Mouse (Mus musculus) urinary bladder, postnatal 4 days (tissue): Measurements from ENCODE around the gene Pknox2.

Experiments
- DNase-seq, 2 experiments: peaks; one replicate each; pipeline ENCODE4 v3.0.0; 2021 to 2022; ENCODE audit warnings: low spot score in 2 of 2

Gene Pknox2

DNA sequence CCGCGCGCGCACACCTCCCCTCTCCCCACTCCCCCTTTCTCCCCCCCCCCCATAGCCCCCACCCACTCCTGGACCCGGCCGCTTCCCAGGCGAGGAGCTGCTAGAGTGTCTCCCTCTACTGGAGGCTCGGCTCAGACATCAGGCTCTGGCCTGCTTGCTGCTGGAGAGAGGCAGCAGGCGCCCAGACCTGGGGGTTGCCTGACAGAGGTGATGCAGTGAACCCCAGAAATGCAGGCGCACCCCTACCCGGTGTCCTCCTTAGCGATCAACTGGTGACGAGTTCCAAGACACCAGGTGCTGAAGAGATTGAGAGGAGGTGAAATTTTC is at the start of gene Pknox2:
Pknox2 (minus strand) TSS at position 49 of the 327 bp plus-strand sequence.
- DNase-seq = peak; percentile 71 to 84

DNA sequence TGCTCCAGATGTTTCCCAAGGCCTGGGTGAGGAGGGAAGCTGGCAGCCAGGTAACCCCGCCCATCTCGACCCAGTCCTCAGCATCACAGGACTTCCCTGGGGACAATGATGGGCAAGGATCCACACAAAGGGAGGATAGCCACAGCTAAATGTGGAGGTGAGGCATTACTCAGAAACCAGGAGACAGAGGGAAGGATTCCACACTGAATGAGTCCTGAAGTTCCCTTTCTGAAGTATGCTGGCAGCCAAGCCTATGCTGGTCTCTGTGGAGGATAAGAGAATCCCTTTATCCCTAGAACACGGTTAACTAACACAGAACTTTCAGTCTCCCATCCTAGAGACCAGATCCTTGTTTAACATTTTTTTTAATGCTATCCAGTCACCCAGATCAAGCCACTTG is 40.8 kb upstream of the Pknox2 start:
- DNase-seq = no peak

DNA sequence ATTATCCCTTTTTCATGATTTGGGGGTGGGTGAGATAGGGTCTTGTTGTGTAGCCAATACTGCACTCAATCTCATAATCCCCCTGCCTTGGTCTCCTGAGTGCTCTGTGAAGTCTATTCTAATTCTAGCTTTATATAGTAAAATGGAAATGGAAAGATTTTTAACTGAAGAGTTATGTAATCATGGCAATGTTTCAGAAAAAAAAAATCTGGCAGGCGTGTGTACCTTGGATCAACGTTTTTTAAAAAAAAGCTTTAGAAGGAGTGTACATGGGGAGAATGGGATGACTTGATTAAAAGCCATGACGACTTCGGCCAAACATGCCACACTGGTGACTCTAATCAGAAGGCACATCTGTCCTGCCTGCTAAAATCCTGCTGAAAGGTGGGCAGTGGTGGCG is 40.2 kb upstream of the Pknox2 start:
- DNase-seq = no peak

DNA sequence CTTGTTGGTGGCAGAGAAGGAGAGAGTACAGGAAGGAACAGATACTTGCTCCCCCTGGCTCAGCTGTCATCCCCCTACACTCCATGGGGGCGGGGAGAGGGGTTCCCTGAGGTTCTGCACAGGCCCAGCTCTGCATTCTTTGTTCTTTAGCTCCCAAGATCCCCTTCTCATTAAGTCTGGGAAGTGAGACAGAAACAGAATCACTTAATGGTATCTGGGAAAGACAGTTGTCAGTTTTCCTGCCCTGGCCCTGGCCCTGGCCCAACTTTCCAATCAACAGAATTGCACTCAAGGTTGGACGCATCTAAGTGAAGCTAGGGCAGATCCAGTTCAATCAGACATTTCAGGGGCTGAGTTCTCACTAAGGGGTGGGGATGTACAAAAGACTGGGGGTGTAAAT is 36.0 kb upstream of the Pknox2 start:
- no peak for DNase-seq

DNA sequence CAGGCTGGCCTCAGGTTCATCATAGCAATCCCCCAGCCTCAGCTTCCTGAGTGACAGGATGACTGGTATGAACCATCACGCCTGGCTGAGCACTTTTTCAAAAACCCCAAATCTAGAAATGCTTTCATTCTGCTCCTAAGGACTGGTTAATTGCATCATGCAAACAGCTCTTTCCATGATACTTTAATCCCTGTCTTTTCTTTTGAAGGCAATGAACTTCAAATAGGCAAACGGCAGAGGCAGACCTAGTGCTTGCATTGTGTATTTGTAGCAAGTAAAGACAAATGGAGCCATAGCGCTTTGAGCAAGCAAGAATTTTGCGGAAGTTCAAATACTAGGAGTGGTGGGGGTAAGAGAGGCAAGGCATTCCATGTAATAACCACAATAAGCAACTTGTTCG is 34.4 kb upstream of the Pknox2 start:
- DNase-seq = no peak

DNA sequence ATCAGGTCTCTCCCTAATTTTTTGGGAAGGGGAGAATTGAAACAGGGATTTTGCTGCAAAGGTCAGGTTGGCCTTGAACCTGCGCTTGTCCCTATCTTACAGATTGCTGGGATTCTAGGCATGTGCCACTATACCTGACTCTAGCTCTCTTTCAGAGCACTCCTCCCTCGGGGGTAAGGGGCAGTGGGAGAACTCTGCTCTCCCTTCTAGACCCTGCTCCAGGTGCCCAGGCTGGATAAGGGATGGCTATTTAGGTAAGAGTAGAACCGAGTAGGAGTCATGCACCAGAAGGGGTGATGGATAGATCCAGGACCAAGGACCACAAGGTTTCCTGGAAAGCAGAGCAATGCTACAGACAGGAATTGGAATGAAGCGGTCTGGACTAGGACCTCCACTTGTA is 32.4 kb upstream of the Pknox2 start:
- no peak for DNase-seq

DNA sequence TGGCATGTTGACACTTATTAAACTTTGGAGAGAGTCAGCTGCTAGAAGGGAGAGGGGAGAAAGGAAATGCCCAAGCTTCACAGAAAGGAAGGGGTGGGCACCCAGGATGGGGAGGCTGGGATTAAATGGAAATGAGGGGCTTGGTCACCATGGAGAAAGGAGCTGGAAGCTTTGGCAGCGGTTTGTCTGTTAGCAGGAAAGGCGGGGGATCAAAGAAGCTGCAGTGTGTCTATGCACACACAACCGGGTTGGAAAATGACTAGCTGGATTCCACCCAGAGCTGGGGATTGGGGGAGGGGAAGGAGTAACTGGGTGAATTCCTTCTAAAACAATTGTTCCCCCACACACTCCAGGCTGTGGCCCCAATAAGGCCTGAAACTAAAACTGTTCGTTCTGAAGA is 31.7 kb upstream of the Pknox2 start:
- DNase-seq = no peak

DNA sequence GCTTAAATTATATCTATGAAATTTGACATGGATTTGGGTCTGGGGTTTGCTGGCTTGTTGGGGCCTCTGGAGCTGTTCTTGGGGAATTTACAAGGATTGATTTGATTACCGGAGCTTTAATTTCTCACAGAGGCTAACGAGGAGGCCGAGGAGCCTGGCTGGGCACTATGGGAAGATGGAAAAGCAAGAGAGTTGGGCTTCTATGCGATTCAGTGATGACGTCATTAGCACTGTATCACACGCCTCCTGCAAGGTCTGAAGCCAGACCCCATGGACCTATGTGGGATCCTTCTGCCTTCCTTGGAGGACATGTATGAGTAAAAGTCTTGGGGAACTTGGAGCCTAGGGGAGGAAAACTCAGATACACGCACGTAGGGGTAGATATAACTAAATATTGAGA is 30.3 kb upstream of the Pknox2 start:
- DNase-seq = no peak

DNA sequence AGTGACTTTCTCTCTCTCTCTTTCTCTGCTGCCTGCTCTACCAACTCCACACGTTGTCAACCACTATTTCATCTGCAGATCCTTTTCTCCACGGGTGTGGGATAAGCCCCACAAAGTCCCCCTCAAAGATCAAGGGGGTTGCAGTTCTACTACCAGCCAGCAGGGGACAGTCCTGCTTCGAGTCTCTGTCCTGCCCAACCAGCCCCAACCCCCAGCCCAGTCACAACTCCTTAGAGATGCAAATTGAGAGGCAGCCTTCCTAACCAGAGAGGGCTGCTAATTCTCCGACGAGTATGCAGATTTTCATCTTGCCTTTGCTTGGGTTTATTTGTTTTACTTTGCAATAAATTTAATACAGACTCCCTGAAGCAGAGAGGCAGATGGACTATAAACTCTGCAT is 29.9 kb upstream of the Pknox2 start:
- DNase-seq = peak; percentile 29 to 69

DNA sequence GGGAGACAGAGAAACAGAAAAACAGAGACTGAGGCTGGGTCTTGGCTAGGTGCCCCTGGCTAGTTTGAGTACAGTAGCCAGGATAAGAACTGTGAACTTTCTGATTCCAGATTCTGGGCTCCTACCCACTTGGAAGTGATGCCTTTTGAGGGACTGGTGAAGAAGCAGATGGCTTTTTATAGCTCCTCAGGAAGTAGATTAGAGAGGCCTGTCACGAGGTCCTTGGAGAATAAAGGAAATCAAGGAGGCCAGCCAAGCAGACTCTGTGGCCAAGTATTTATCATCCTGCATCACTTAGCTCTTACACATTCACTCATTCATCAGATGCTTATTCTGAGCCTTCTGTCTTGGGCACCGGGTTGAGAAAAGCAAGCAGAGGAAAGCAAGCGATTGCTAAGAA is 28.8 kb upstream of the Pknox2 start:
- no peak for DNase-seq

DNA sequence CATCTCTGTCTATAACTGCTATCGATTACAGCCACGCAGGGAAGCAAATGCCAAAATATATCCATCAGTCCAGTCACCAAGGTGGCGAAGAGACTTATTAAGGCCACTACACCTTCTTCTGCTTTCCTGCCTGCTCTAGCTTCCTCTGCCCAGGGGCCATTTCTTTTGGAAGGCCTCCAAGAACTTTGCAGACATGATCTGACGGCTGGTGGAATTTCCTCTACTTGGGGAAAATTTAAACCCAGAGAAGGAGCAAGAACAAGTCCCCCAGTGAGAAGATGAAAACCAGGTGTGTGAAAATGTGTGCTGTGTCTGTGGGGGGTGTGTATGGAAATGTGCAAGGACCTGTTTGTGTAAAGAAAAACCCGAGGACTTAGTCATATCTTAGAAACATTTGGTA is 26.2 kb upstream of the Pknox2 start:
- DNase-seq = no peak

DNA sequence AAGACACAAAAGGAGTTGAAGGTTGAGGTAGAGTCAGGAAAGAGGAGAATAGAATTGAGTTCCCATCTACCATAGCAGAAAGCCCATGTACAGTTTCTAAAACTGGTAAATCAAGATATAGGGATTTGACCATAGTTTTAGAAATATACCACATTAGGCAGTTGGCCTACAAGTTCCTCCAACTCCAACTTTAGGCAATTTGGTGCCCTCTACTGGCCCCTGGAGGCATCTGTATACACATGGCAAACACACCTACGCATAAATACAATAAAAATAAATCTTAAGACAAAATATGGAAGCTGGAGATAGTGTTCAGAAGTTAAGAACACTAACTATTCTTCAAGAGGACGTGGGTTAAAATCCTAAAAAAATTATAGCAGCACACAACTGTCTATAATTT is 19.7 kb upstream of the Pknox2 start:
- DNase-seq = no peak

DNA sequence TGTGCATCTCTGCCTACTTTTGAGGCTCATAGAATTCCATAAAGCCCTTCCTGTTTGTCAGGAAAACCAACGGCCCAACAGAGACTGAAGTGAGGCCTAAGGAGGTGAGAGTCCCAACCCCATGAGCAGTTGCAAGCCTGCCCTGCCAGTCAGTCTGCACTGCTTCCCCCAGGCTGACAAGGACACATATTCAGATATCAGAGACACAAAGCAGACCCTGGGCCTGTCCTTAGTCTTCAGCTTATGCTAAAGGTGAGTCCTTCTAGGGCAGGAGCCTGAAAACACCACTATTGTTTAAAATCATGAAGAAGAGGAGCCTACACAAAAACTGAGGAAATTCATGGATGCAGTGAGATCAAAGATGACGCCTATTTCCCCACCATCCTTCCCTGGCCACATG is 13.5 kb upstream of the Pknox2 start:
- no peak for DNase-seq

DNA sequence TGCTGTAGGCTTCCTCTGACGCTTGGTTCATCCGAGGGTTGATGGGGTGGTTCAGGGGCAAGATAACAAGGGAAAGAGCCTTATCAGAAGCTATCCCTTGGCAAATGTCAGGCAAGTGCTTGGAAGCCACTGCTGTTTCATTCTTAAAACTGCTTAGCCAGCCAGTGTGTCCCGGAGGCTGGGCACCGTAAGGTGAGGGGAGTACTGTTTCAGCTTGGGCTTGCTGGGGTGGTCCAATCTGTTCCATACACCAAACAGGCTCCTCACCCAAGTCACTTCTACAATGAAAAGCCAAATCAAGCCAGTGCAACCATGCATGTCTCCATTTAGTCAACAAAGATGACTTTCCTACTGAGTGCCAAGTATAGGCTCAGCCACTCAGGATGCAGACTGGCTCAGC is 679 bp upstream of the Pknox2 start:
- DNase-seq = peak in 1 of 2 experiments; percentile 51

DNA sequence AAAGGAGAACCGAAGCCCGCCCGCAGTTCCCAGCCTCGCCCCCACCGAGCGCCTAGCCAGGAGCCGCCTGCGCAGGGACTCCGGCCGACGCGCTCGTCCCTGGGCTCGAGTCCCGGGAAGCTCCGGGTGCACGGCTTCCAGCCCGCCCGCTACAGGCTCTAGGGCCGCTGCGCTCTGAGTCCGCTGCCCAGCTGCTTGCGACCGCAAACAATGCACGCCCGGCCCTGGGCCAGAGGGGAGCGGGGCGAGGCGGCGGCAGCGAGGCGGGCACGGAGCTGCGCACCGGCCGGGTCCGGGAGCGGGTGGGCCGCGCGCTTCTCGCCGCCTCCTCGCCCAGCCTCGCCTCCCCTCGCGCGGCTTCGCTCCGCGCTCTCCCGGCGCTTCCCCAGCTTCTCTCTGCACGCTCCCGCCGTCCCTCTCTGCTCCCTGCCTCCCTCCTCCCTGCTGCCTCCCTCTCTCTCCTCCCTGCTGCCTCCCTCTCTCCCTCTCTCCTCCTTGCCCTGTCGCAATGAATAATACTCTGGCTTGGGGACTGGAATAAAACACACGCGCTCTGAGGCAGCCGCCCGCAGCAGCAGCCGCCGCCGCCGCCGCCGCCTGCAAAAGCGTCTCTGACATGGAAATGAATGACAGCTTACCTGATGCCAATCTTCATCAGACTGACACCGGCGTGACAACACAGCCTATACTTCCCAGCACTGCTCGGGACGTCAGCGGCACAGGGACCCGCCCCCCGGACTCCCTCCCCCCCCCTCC is 426 bp downstream of the Pknox2 start:
- DNase-seq = peak; percentile 70 to 75

DNA sequence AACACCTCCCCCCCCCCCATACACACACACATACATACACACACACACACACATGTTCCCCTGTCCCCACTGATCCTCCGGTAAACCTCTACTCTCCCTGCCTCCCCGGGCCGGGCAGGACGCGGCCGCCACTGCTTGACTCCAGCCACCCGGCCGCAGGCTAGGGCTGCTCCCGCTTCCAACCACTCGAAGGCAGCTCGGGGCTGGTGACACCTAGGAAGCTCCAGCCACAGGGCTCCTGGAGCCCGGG is 929 bp downstream of the Pknox2 start:
- DNase-seq = peak in 1 of 2 experiments; percentile 66

DNA sequence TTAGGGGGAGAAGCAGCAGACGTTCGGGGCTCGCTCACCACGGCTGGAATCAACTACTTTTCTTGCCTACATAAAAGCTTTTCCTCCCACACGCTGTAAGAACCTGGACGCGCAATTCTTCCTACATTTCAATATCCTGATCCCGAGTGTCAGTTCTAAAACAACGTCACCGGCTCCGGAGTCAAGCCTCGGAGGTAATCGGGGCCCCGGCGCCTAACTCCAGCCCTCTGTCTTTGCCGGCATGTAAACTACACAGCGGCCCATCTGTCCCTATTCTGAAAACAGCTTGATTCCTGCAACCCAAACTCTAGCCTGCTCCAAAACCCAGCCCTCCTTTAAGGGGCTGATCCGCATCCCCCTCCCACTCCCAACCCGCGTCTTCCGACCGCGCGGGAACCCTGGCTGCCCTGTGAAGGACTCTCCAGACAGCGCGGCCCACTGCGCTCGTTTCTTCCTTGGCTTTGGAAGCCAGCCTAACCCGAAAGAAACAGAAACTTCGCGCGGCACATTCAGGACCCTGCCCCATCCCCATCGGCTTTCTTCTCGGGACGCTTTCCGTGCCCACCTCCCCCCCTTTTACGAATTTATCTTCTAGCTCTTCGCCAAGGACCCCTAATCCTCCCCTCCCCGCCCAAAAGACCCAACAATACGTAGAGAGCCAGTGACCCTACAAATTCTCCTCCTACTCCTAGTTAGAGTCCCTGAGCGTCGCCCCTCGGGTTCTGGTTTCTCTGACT is 1.4 kb downstream of the Pknox2 start:
- peak; percentile 39 to 69 for DNase-seq

DNA sequence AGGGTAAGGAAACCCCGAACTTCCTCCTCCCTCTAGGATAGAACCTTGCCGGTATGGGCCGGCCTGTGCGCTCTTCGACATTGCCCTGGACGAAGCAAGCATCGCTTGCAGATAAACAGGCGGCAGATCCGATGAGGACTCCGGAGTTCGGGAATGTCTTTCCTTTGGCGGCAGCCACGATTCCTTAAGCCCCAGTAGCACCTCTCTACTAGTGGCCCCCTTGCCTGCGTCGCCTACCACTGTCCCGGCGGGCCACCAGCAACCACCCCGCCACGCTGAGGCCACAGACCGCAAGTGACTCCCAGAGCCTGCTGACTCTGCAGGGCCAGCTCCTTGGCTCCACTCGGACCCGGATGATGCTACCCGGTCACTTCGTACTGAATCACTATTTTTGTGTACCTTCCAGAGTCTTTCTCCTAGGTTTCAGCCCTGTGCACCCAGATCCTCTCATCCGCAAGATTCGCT is 2.0 kb downstream of the Pknox2 start:
- peak; percentile 28 to 60 for DNase-seq

DNA sequence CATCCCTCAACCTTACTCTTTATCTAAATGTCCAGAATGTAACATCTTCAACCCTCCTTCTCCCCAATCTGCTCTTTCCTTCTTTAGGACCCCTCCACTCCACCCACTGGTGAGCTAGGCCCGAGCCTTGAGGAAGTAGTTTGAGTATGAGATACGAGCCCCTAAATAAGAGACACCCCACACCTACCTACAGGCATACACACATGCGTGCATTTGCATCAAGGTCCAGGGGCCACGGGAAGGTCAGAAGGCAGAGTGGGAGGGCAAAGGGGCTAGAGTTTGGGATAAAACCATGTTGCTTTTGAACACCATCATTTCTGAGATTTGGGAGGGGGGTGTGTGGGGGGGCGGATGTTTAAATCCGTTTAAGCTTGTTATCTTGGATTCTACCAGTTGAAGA is 2.5 kb downstream of the Pknox2 start:
- peak; percentile 17 to 56 for DNase-seq

DNA sequence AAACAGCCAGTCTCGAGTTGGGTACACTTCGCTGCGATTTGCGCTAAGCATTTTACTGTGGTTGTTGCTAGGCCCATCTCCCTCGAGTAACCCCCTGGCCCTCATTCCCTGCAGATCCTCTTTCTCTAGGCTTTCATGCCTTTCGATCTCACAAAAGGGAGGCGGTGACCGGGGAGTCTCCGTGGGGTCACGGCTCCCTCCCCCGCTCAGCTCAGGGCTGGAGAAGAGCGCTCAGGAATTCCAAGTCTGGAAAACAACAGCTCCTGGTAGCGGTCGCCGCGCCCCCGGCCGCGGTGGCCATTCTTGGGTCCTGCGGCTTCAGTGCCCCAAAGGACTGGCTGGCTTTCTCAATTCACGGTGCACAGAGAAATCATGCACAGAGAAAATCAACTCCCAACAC is 3.0 kb downstream of the Pknox2 start:
- peak; percentile 54 to 62 for DNase-seq

DNA sequence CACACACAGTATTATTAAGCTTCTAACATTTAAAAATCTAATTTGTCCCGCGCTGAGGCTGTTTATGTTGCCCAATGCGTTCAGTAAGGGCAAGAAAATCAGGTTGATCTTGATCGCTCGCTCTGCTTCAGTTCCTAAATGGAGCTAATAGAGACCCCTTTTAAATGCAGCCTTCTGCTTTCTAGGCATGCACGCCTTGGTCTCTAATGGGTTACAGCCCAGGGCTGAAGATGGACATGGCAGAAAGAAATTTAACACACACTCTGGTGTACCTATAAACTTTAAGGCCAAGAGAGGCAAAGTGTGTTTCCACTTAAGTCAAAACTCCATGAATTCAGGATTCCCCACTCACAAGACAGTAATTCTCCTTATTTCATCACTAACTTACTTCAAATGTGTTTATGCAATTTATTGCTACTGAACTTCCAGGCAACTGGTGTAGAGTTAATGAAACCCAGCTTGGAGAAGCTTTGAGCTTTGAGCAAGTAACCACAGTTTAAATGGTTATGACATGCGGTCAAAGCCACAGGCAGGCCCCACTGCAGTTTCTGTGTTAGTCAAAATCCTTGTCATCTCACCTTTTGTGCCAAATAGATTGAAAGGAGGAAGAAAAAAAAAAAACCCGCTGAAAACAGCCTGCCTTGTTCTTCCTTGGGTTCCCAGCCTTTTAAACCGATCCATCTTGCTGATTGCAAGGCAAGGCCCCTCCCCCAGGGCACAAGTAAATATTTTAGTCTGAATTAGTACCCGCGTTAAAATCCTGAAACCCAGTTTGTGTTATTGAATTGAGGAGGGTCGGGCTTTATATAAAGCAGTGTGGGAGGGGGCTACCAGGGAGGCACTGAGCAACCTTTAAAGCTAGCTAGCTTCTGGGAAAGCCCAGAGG is 3.9 kb downstream of the Pknox2 start:
- DNase-seq = peak; percentile 14 to 41

DNA sequence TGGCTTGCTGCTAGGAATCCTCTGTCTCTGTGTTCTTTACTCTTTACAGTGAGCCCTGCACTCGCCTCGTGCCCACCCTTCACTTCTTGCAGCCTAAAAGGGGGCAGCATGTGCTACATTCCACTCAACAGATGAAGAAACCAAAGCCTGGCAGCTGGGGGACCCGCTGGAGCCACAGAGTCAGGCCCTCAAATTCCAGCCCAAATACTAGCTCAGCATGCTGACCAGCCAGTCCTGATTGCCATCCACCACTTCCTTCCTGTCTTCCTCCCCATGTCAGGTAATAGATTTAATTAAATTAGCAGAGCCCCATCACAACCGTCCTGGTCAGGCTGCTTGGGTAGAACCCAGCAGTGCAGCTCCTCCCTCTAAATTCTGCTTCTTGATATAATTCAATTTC is 5.1 kb downstream of the Pknox2 start:
- peak; percentile 13 to 42 for DNase-seq
